Mouse (Mus musculus): ENCODE data around the gene Spata32. TPM values are rescaled to one million over a fixed set of nuclear protein-coding genes. Genes with fewer than 3 reads are reported as not detected.
A peak's percentile ranks its signal among the peaks of the same experiment; 100 is the strongest.

Gene Spata32
- polyA plus RNA-seq, 1 experiment from 2014 or later, result not detected

- no peaks in the 10 kb centered on the region for H3K27me3 ChIP-seq (ENCODE audit: insufficient read depth, low read length)
- TF ChIP-seq EP300 (IDR thresholded peaks at IDR 0.05; ENCODE audit: low read depth), result no peak
- TF ChIP-seq CTCF (IDR thresholded peaks at IDR 0.05; ENCODE audit: low read depth), result no peak
- H3K27ac ChIP-seq (ENCODE audit: low read depth), result no peak overlapping the region
- no peaks in the 10 kb centered on the region; the same call in 1 of the 2 replicates for H3K4me1 ChIP-seq (ENCODE audit: insufficient read depth)
- 87% methylated on average over 3 of the region's 3 CpGs for WGBS (ENCODE audit: insufficient replicate concordance)
- DNase-seq, result no peak
- H3K36me3 ChIP-seq (replicated peaks; ENCODE audit: insufficient read depth, low read length), result peaks cover 2% of the 10 kb centered on the region
- ATAC-seq, result no peak
- H3K9me3 ChIP-seq (ENCODE audit: low read length), result no peaks in the 10 kb centered on the region
- H3K4me3 ChIP-seq (ENCODE audit: low read depth, low read length), result no peak overlapping the region
- no peak overlapping the region for H3K9ac ChIP-seq (replicated peaks)
- H3K4me2 ChIP-seq (ENCODE audit: low read depth, low read length), result no peak overlapping the region
Measured at GRCm38 (mm10) chr11:103181911-103182310, 36.3 kb downstream of the Spata32 start.

- no peaks in the 10 kb centered on the region for H3K9me3 ChIP-seq (ENCODE audit: low read length)
- no peaks in the 10 kb centered on the region for H3K27me3 ChIP-seq (ENCODE audit: insufficient read depth, low read length)
- DNase-seq, result no peak
- ATAC-seq, result no peak
- 70% methylated on average over 9 of the region's 9 CpGs for WGBS (ENCODE audit: insufficient replicate concordance)
- no peak overlapping the region for H3K27ac ChIP-seq (ENCODE audit: low read depth)
- H3K4me1 ChIP-seq (ENCODE audit: insufficient read depth), result no peaks in the 10 kb centered on the region; the same call in 1 of the 2 replicates
- no peak overlapping the region for H3K9ac ChIP-seq (replicated peaks)
- H3K4me3 ChIP-seq (ENCODE audit: low read depth, low read length), result no peak overlapping the region
- TF ChIP-seq CTCF (IDR thresholded peaks at IDR 0.05; ENCODE audit: low read depth) (no peak), EP300 (IDR thresholded peaks at IDR 0.05; ENCODE audit: low read depth) (no peak)
- peaks cover 2% of the 10 kb centered on the region for H3K36me3 ChIP-seq (replicated peaks; ENCODE audit: insufficient read depth, low read length)
- H3K4me2 ChIP-seq (ENCODE audit: low read depth, low read length), result no peak overlapping the region
Measured at GRCm38 (mm10) chr11:103181349-103181748, 36.9 kb downstream of the Spata32 start.

GRCm38 (mm10) chr11:103180426-103180825, 37.8 kb downstream of the Spata32 start:
- 82% methylated on average over 1 of the region's 1 CpGs for WGBS (ENCODE audit: insufficient replicate concordance)

GRCm38 (mm10) chr11:103178748-103179147, 39.5 kb downstream of the Spata32 start:
- H3K27ac ChIP-seq (ENCODE audit: low read depth), result no peak overlapping the region
- peaks cover 2% of the 10 kb centered on the region for H3K36me3 ChIP-seq (replicated peaks; ENCODE audit: insufficient read depth, low read length)
- WGBS (ENCODE audit: insufficient replicate concordance), result 75% methylated on average over 8 of the region's 8 CpGs
- no peak for ATAC-seq
- no peaks in the 10 kb centered on the region for H3K27me3 ChIP-seq (ENCODE audit: insufficient read depth, low read length)
- H3K9ac ChIP-seq (replicated peaks), result no peak overlapping the region
- no peak for TF ChIP-seq EP300 (IDR thresholded peaks at IDR 0.05; ENCODE audit: low read depth)
- TF ChIP-seq CTCF (IDR thresholded peaks at IDR 0.05; ENCODE audit: low read depth), result no peak
- no peaks in the 10 kb centered on the region for H3K9me3 ChIP-seq (ENCODE audit: low read length)
- H3K4me2 ChIP-seq (ENCODE audit: low read depth, low read length), result no peak overlapping the region
- DNase-seq, result no peak
- H3K4me3 ChIP-seq (ENCODE audit: low read depth, low read length), result no peak overlapping the region
- peaks cover 12% of the 10 kb centered on the region for H3K4me1 ChIP-seq (ENCODE audit: insufficient read depth)

More at GRCm38 (mm10) chr11:103180426-103180825, 37.8 kb downstream of the Spata32 start:
- no peak overlapping the region for H3K4me3 ChIP-seq (ENCODE audit: low read depth, low read length)
- H3K27me3 ChIP-seq (ENCODE audit: insufficient read depth, low read length), result no peaks in the 10 kb centered on the region
- no peak for TF ChIP-seq EP300 (IDR thresholded peaks at IDR 0.05; ENCODE audit: low read depth)
- TF ChIP-seq CTCF (IDR thresholded peaks at IDR 0.05; ENCODE audit: low read depth), result no peak
- H3K4me1 ChIP-seq (ENCODE audit: insufficient read depth), result no peaks in the 10 kb centered on the region; the same call in 1 of the 2 replicates
- H3K9me3 ChIP-seq (ENCODE audit: low read length), result no peaks in the 10 kb centered on the region
- H3K36me3 ChIP-seq (replicated peaks; ENCODE audit: insufficient read depth, low read length), result peaks cover 2% of the 10 kb centered on the region
- ATAC-seq (no peak), DNase-seq (no peak)
- no peak overlapping the region for H3K4me2 ChIP-seq (ENCODE audit: low read depth, low read length)
- no peak overlapping the region for H3K27ac ChIP-seq (ENCODE audit: low read depth)
- H3K9ac ChIP-seq (replicated peaks), result no peak overlapping the region

GRCm38 (mm10) chr11:103177815-103178485, 40.3 kb downstream of the Spata32 start:
- H3K9ac ChIP-seq (replicated peaks), result no peak overlapping the region
- no peaks in the 10 kb centered on the region for H3K27me3 ChIP-seq (ENCODE audit: insufficient read depth, low read length)
- ATAC-seq (peak; percentile 53), DNase-seq (peak; percentile 64)
- H3K4me2 ChIP-seq (ENCODE audit: low read depth, low read length), result peak overlapping the region; percentile 49
- no peak for TF ChIP-seq CTCF (IDR thresholded peaks at IDR 0.05; ENCODE audit: low read depth)
- TF ChIP-seq EP300 (IDR thresholded peaks at IDR 0.05; ENCODE audit: low read depth), result no peak
- peak overlapping the region; percentile 48; the same call in 1 of the 2 replicates for H3K27ac ChIP-seq (ENCODE audit: low read depth)
- H3K4me3 ChIP-seq (ENCODE audit: low read depth, low read length), result peak overlapping the region; percentile 15; the same call in 1 of the 2 replicates
- no peaks in the 10 kb centered on the region for H3K9me3 ChIP-seq (ENCODE audit: low read length)
- peaks cover 17% of the 10 kb centered on the region for H3K4me1 ChIP-seq (ENCODE audit: insufficient read depth)
- WGBS (ENCODE audit: insufficient replicate concordance), result 37% methylated on average over 15 of the region's 15 CpGs
- peaks cover 2% of the 10 kb centered on the region for H3K36me3 ChIP-seq (replicated peaks; ENCODE audit: insufficient read depth, low read length)

- Histone ChIP-seq H3K9me3 (ENCODE audit: low read length) (no peaks in the 10 kb centered on the region), H3K4me1 (ENCODE audit: insufficient read depth) (peaks cover 17% of the 10 kb centered on the region), H3K9ac (replicated peaks) (no peak overlapping the region), H3K4me2 (ENCODE audit: low read depth, low read length) (peak overlapping the region; percentile 49), H3K36me3 (replicated peaks; ENCODE audit: insufficient read depth, low read length) (no peaks in the 10 kb centered on the region; the same call in 1 of the 2 replicates), H3K4me3 (ENCODE audit: low read depth, low read length) (peak overlapping the region; percentile 15; the same call in 1 of the 2 replicates), H3K27ac (ENCODE audit: low read depth) (peak overlapping the region; percentile 48; the same call in 1 of the 2 replicates), H3K27me3 (ENCODE audit: insufficient read depth, low read length) (no peaks in the 10 kb centered on the region)
- DNase-seq (no peak), ATAC-seq (no peak)
- WGBS (ENCODE audit: insufficient replicate concordance), result 57% methylated on average over 5 of the region's 5 CpGs
- TF ChIP-seq CTCF (IDR thresholded peaks at IDR 0.05; ENCODE audit: low read depth) (no peak), EP300 (IDR thresholded peaks at IDR 0.05; ENCODE audit: low read depth) (no peak)
Measured at GRCm38 (mm10) chr11:103177216-103177615, 41.0 kb downstream of the Spata32 start.

All from liver, postnatal 0 days (tissue).